Mouse (Mus musculus) lung, adult 2 months (tissue): Measurements from ENCODE around the gene Stx1b. TPM values are rescaled to one million over a fixed set of nuclear protein-coding genes. Genes with fewer than 3 reads are reported as not detected.

Experiments used
- DNase-seq: peaks from one replicate; pipeline ENCODE4 v3.0.0; 2022
- H3K4me1 ChIP-seq: fragments of 200-500 bp; 2 replicates; pipeline ENCODE4 v1.6.1; 2011; ENCODE audit warnings: low read length; ENCODE audit not compliant: control insufficient read depth, insufficient read depth
- H3K4me3 ChIP-seq: fragments of 200-500 bp; replicated peaks from 2 replicates; pipeline ENCODE3; 2011; ENCODE audit warnings: low read depth, mild to moderate bottlenecking, control low read depth, low read length; ENCODE audit errors: extremely low read depth
- CTCF ChIP-seq: fragments of 200-500 bp; IDR thresholded peaks from 2 replicates; pipeline ENCODE4 v1.5.1; 2011; ENCODE audit warnings: mild to moderate bottlenecking, low read length, control low read depth; ENCODE audit not compliant: insufficient read depth
- POLR2A ChIP-seq: fragments of 200-500 bp; IDR thresholded peaks from 2 replicates; pipeline ENCODE4 v1.6.1; 2011; ENCODE audit warnings: low read depth, mild to moderate bottlenecking, control low read depth, low read length, borderline replicate concordance; ENCODE audit errors: extremely low read depth
- WGBS: fragments of 180-500 bp; shearing (Covaris S2); methylation state at CpG from one replicate; pipeline ENCODE4 v1.1.7; 2018; 5-methylcytosine and 5-hydroxymethylcytosine counted together
- polyA plus RNA-seq: library from polyadenylated mRNA; depleted of rRNA; stranded (reverse); fragments of >200 nt; gene quantifications from 2 replicates; pipeline ENCODE4 v1.2.3, GENCODE M21; 2012; rRNA removed

The Stx1b gene
- polyA plus RNA-seq, result 5.1 and 7.6 TPM in 2 replicates

DNA sequence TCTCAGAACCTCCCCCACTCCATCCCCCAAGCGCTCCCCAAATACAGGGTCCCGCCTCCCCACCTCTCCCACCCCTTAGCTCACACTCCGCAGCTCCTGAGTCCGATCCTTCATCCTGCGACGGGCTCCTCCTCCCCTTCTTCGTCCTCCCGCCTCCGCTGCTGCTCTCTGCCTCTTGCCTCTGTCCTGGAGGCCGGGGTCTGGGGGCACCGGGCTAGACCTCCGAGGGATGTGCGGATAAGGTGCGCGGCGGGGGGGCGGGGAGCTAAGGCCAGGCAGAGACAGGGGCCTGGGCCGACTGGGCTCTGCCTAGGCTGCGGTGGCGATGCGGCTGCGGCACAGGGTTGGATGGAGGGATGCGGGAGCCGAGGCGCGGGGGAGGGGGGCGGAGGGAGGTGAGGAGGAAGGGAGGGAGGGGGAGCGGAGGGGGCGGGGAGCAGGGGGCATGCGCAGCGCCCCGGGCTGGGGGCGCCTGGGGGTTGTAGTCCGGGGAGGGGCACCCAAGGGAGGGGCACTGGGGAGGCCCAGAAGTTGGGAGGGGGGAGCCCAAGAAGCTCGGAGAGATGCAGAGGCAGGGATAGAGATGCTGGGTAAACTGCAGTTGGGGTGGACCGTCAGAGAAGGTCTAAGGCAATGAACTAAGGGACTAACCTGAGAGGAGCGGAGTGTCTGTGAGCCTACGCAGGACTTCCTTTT is at the start of gene Stx1b, which contains the start of gene Stx4a:
Gene Stx1b, minus strand, starts transcription at position 374 of the 696 bp plus-strand sequence.
Gene Stx4a, plus strand, starts transcription at position 119 of the 696 bp plus-strand sequence.
- Histone ChIP-seq H3K4me3 (no peak within 1 kb of the TSS), H3K4me1 (no peaks in the 10 kb centered on the region)
- TF ChIP-seq POLR2A (no peak), CTCF (no peak)
- 13% methylated on average over 33 of the region's 38 CpGs for WGBS
- no peak for DNase-seq

DNA sequence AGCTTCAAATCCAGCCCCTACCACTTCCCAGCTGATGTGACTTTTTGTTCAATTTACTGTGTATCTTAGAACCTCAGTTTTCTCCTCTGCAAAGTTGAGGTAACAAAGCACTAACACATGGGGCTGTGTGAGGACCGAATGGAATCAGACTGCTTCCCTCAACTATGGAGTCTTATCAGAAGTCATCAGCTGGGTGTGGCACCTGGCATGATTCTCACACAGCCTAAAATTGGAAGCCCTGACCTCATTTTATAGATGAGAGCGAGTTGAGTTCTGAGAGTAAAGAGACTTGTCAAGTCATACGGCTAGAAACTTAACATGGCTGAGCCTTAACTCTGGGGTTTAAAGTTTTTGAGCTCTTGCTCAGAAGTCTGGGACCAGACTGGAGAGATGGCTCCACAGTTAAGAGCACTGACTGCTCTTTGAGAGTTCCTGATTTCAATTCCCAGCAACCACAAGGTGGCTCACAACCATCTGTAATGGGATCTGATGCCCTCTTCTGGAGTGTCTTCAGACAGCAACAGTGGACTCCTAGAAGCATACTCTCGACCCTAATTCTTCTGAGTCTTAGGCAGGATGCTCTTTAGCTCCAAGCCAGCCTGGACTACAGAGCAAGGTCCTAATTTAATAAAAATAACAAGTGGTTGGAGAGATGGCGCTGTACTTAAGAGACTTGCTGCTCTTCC is 45.9 kb upstream of the Stx1b start:
- TF ChIP-seq CTCF (no peak), POLR2A (no peak)
- 73% methylated on average over 5 of the region's 5 CpGs for WGBS
- H3K4me3 ChIP-seq, result no peak overlapping the region

DNA sequence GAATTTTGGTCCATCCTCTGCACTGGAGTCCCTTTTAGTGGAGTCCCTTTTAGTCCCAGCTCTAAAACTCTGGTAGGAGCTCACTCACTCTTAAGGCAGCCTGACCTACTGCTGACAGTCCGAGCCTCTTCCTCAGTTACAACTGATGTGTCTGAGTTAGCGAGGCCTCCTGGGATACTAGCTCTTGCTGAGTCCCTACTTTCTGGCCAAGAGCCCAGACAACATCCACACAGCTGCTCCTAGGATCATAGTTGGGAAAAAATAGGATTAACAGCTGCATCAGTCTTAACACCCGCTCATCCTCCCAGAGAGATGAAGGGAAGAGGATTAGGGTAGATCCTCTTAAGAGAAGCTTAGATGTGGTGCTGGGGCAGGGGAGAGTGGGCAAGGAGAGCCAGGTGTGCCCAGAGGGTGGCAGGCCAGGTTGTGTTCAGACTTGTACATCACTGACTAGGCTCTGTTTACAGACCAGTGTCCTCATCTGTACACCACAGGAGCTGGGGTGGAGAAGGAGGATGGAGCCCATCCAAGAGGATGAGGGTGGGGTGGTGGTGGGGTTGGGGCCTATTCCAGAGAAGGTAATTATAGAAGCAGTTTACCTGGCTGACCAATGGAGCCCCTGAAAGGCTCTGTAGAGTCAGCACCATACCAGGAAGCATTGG is 44.9 kb upstream of the Stx1b start:
- DNase-seq, result no peak
- TF ChIP-seq CTCF, result no peak
- no peak for TF ChIP-seq POLR2A
- Histone ChIP-seq H3K4me3 (no peak overlapping the region), H3K4me1 (no peaks in the 10 kb centered on the region)
- WGBS, result 52% methylated on average over 3 of the region's 3 CpGs

More for the DNA sequence above, 45.9 kb upstream of the Stx1b start:
- H3K4me1 ChIP-seq, result peaks cover 4% of the 10 kb centered on the region
- DNase-seq, result no peak

DNA sequence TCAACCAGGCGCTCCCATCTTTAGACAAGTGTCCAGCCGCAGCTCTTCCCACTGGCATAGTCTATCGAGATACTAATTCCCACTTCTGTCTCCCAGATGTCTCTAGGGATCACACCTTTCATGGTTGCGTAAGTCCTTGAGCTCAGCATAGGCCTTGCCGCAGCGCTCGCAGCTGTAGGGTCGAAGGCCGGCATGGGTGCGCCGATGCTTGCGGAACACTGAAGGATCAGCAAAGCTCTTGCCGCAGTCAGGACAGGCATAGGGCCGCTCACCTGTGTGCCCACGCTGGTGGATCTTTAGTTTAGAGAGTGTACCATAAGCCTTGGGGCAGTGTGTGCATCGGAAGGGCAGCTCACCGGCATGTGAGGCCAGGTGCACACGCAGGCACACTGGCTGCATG is 43.3 kb upstream of the Stx1b start:
- 97% methylated on average over 18 of the region's 18 CpGs for WGBS
- TF ChIP-seq CTCF (no peak), POLR2A (no peak)
- no peak for DNase-seq

DNA sequence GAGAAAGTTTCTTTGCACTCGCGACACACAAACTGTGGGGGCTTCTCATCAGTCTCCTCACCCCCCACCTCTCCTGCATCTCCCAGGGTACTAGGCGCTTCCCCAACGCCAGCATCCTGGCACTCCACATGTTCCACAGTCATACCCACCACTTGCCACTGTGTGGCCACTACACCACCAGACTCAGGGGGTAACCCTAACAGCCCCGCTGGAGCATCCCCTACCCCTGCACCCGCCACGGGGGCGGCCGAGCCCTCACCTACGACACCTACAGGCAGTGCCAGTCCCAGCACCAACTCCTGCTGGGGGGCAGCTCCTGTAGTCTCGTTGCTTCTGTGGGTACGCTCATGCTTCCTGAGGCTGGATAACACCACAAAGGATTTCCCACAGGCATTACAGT is 42.1 kb upstream of the Stx1b start:
- Histone ChIP-seq H3K4me1 (no peaks in the 10 kb centered on the region), H3K4me3 (no peak overlapping the region)
- no peak for TF ChIP-seq POLR2A
- TF ChIP-seq CTCF, result no peak
- DNase-seq, result no peak
- 95% methylated on average over 12 of the region's 12 CpGs for WGBS

More for the DNA sequence above, 43.3 kb upstream of the Stx1b start:
- Histone ChIP-seq H3K4me1 (no peaks in the 10 kb centered on the region), H3K4me3 (no peak overlapping the region)

DNA sequence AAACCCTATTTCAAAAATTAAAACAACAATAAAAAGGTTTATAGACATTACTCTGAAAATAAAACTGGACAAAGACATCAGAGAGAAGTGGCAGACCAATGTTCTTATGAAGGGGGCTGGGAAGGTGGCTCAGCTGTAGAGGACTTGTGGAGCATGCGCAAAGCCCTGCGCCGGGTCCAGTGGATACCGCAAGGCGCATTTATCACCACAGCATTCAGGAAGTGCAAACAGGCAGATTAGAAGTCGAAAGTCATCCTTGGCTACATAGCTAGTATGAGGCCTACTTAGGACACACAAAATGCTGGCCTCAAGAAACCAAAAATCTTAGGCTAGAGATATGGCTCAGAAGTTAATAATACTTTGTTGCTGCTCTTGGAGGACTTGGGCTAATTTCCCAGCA is 33.9 kb upstream of the Stx1b start:
- 84% methylated on average over 6 of the region's 6 CpGs for WGBS
- Histone ChIP-seq H3K4me1 (no peaks in the 10 kb centered on the region), H3K4me3 (no peak overlapping the region)
- TF ChIP-seq POLR2A, result no peak
- TF ChIP-seq CTCF, result no peak
- DNase-seq, result no peak

DNA sequence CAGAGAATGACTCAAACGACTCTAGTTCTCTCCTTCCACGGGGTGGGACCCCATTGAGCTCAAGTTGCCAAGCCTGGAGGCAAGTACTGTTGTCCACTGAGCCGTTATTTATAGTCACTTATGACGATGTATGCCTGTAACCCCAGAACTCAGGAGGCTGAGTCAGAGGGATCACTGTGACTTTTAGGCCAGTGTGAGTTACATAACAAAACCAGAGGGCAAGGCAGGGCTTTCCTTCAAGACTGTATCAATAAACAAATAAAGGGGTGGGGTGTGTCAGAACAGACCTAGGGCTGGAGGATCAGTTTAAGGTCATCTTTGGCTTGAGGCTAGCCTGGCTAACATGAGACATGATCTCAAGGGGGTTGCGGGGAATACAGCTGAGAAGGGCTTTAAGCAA is 26.6 kb upstream of the Stx1b start:
- TF ChIP-seq CTCF (no peak), POLR2A (no peak)
- H3K4me1 ChIP-seq, result peaks cover 5% of the 10 kb centered on the region
- no peak for DNase-seq
- 34% methylated on average over 5 of the region's 5 CpGs for WGBS
- no peak overlapping the region for H3K4me3 ChIP-seq

DNA sequence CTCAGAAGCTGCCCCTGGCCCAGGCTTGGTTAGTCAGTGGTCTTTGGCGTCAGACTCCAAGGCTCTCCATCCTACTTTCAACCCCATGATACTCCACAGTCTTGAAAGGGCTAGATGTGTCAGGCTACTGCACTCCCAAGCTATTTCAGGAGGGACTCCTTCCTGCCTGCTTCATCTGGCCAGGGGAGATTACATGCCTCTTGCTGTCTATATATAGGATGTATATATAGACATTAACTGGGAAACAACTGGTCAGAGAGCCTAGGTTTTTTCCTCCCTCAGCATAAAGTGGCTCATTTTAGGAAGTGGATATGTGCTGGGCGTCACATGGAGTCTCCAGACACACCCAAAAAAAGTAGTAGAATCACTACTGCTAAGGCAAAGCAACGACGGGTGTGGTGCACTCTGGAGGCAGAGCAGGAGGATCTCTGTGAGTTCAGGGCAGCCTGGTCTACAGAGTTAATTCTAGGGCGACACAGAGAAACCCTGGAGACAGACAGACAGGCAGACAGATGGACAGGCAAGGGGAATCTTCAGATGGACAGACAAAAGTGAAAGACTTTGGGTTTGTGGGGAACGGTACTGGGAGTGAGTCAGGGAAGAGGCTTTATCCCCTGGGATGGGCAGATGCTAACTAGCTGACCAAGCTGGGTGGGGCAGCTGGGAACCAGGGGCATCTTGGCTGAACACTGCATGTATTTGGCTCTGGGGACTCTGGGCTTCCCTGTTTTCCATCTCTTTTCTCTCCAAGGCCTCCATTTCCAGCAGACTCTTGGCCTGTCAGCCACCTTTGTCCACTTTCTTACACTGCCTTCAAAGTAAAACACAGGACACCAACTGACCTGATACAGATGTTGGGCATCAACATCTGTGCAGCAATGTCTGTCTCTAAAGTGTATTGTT is 25.9 kb upstream of the Stx1b start:
- Histone ChIP-seq H3K4me1 (peaks cover 5% of the 10 kb centered on the region), H3K4me3 (no peak overlapping the region)
- no peak for TF ChIP-seq POLR2A
- TF ChIP-seq CTCF, result no peak
- DNase-seq, result no peak
- 51% methylated on average over 6 of the region's 6 CpGs for WGBS
